Mouse (Mus musculus) embryo, embryonic 9.5 days (tissue): ENCODE results near the gene Flt1.

Experiments
- DNase-seq: peaks from one replicate; pipeline ENCODE4 v3.0.0-alpha.2; 2017; ENCODE audit errors: extremely low spot score

Flt1 gene

GRCm38 (mm10) chr5:147551879-147552627, 173.8 kb downstream of the Flt1 start:
- no peak for DNase-seq

- DNase-seq = no peak
Observed at GRCm38 (mm10) chr5:147549016-147549755, 176.6 kb downstream of the Flt1 start.

- DNase-seq = peak; percentile 14
Observed at GRCm38 (mm10) chr5:147545731-147546241, 180.0 kb downstream of the Flt1 start.

GRCm38 (mm10) chr5:147542291-147542690, 183.5 kb downstream of the Flt1 start:
- DNase-seq = no peak

- DNase-seq = no peak
Observed at GRCm38 (mm10) chr5:147539815-147540214, 186.0 kb downstream of the Flt1 start.

- DNase-seq = no peak
Observed at GRCm38 (mm10) chr5:147539409-147539808, 186.4 kb downstream of the Flt1 start.

- DNase-seq = no peak
Observed at GRCm38 (mm10) chr5:147532031-147532430, 193.8 kb downstream of the Flt1 start.

- no peak for DNase-seq
Observed at GRCm38 (mm10) chr5:147527788-147528187, 198.0 kb downstream of the Flt1 start.

GRCm38 (mm10) chr5:147527006-147527405, 198.8 kb downstream of the Flt1 start:
- DNase-seq = no peak
